Mouse (Mus musculus): ENCODE results near the gene Fgd5. TPM values are rescaled to one million over a fixed set of nuclear protein-coding genes. Genes with fewer than 3 reads are reported as not detected.
A peak's percentile ranks its signal among the peaks of the same experiment; 100 is the strongest.

Fgd5 gene
- polyA plus RNA-seq, 1 experiment = 3.8 TPM

GRCm38 (mm10) chr6:92021506-92021905, 42.8 kb downstream of the Fgd5 start:
- H3K27ac ChIP-seq (replicated peaks; ENCODE audit: low read depth, low read length) = no peak overlapping the region
- peaks cover 25% of the 10 kb centered on the region for H3K4me1 ChIP-seq (ENCODE audit: control insufficient read depth, insufficient read depth, insufficient read length, low read length)
- H3K4me3 ChIP-seq (ENCODE audit: insufficient read depth, low read depth, low read length) = no peak overlapping the region

DNA sequence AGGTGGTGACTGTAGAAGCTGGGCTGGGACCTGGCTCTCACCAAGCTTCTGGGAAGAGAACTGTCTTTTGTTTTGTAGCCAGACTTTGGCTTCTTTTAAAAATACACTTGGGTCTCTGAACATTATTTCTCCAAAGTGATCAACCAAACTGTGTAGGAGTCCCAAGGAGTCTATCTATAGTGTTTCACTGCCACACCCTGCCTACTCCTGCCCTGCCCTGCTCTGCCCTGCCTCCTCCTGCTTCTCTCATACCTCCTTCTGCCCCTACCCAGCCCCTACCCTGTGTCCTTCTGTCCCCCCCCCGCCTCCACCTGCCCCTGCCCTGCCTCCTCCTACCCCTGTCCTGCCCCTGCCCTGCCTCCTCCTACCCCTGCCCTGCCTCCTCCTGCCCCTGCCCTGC, 46.6 kb downstream of the Fgd5 start:
- Histone ChIP-seq H3K27ac (replicated peaks; ENCODE audit: low read depth, low read length) (no peak overlapping the region), H3K4me1 (ENCODE audit: control insufficient read depth, insufficient read depth, insufficient read length, low read length) (peaks cover 26% of the 10 kb centered on the region), H3K4me3 (ENCODE audit: insufficient read depth, low read depth, low read length) (no peak overlapping the region)

GRCm38 (mm10) chr6:92027379-92027778, 48.7 kb downstream of the Fgd5 start:
- no peak overlapping the region for H3K4me3 ChIP-seq (ENCODE audit: insufficient read depth, low read depth, low read length)
- no peak overlapping the region for H3K27ac ChIP-seq (replicated peaks; ENCODE audit: low read depth, low read length)
- peaks cover 25% of the 10 kb centered on the region for H3K4me1 ChIP-seq (ENCODE audit: control insufficient read depth, insufficient read depth, insufficient read length, low read length)

DNA sequence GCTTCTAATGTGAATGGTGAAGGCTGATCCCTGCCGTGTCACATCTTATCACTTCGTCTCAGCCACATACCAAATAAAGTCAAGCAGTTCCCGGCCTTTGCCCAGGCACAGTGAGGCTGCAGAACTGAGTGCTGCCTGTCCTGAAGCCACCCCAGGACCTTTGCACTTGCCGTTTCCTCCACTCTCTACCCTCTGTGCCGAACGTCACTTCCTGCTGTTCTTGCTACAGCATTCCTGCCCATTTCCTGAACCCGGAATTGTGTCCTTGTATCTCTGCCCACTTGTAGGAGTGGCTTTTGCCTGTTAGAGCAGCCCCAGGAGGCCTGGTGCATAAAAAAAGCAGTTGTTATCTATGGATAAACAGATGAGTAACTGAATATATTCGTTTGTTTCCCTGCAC, 52.0 kb downstream of the Fgd5 start:
- Histone ChIP-seq H3K27ac (replicated peaks; ENCODE audit: low read depth, low read length) (no peak overlapping the region), H3K4me3 (ENCODE audit: insufficient read depth, low read depth, low read length) (no peak overlapping the region), H3K4me1 (ENCODE audit: control insufficient read depth, insufficient read depth, insufficient read length, low read length) (peaks cover 41% of the 10 kb centered on the region)

GRCm38 (mm10) chr6:92034713-92035112, 56.0 kb downstream of the Fgd5 start:
- H3K4me1 ChIP-seq (ENCODE audit: control insufficient read depth, insufficient read depth, insufficient read length, low read length) = peaks cover 41% of the 10 kb centered on the region
- no peak overlapping the region for H3K4me3 ChIP-seq (ENCODE audit: insufficient read depth, low read depth, low read length)
- peak overlapping the region; percentile 64; the same call in 1 of the 2 replicates for H3K27ac ChIP-seq (replicated peaks; ENCODE audit: low read depth, low read length)

DNA sequence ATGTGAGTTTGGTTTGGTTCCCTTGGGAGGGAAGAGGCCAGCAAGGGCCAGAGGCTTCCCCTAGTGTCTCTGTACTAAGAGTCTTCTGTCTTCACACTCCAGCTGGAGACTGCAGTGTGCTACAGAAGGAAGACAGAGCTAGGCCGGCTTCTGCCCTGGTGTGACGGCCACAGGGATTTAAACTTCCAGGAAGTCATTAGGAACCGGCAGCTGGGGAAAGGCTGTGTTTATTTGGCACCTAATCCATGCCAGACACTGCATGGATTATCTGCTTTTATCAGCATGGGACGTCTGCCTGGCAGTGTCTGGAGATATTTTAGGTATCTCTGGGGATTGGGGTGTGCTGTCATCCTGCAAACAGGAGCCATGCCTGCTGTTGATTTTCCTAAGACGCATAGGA, 57.7 kb downstream of the Fgd5 start:
- no peak overlapping the region for H3K4me3 ChIP-seq (ENCODE audit: insufficient read depth, low read depth, low read length)
- peaks cover 36% of the 10 kb centered on the region for H3K4me1 ChIP-seq (ENCODE audit: control insufficient read depth, insufficient read depth, insufficient read length, low read length)
- H3K27ac ChIP-seq (replicated peaks; ENCODE audit: low read depth, low read length) = 0 out of 2 replicates have a peak overlapping the region, but pooled peaks have one; percentile 38

GRCm38 (mm10) chr6:92038158-92038557, 59.5 kb downstream of the Fgd5 start:
- no peak overlapping the region for H3K27ac ChIP-seq (replicated peaks; ENCODE audit: low read depth, low read length)
- no peak overlapping the region for H3K4me3 ChIP-seq (ENCODE audit: insufficient read depth, low read depth, low read length)
- peaks cover 34% of the 10 kb centered on the region for H3K4me1 ChIP-seq (ENCODE audit: control insufficient read depth, insufficient read depth, insufficient read length, low read length)

GRCm38 (mm10) chr6:92041271-92041670, 62.6 kb downstream of the Fgd5 start:
- H3K4me3 ChIP-seq (ENCODE audit: insufficient read depth, low read depth, low read length) = no peak overlapping the region
- 0 out of 2 replicates have a peak overlapping the region, but pooled peaks have one; percentile 2 for H3K27ac ChIP-seq (replicated peaks; ENCODE audit: low read depth, low read length)
- peaks cover 13% of the 10 kb centered on the region for H3K4me1 ChIP-seq (ENCODE audit: control insufficient read depth, insufficient read depth, insufficient read length, low read length)

GRCm38 (mm10) chr6:92042055-92042454, 63.4 kb downstream of the Fgd5 start:
- Histone ChIP-seq H3K4me1 (ENCODE audit: control insufficient read depth, insufficient read depth, insufficient read length, low read length) (peaks cover 10% of the 10 kb centered on the region), H3K4me3 (ENCODE audit: insufficient read depth, low read depth, low read length) (no peak overlapping the region), H3K27ac (replicated peaks; ENCODE audit: low read depth, low read length) (no peak overlapping the region)

GRCm38 (mm10) chr6:92042850-92043249, 64.2 kb downstream of the Fgd5 start:
- Histone ChIP-seq H3K4me3 (ENCODE audit: insufficient read depth, low read depth, low read length) (no peak overlapping the region), H3K4me1 (ENCODE audit: control insufficient read depth, insufficient read depth, insufficient read length, low read length) (peaks cover 3% of the 10 kb centered on the region), H3K27ac (replicated peaks; ENCODE audit: low read depth, low read length) (no peak overlapping the region)

GRCm38 (mm10) chr6:92057768-92058167, 79.1 kb downstream of the Fgd5 start:
- Histone ChIP-seq H3K4me3 (ENCODE audit: insufficient read depth, low read depth, low read length) (no peak overlapping the region), H3K27ac (replicated peaks; ENCODE audit: low read depth, low read length) (no peak overlapping the region), H3K4me1 (ENCODE audit: control insufficient read depth, insufficient read depth, insufficient read length, low read length) (0 out of 2 replicates have a peak, but pooled peaks cover 4% of the 10 kb centered on the region)

DNA sequence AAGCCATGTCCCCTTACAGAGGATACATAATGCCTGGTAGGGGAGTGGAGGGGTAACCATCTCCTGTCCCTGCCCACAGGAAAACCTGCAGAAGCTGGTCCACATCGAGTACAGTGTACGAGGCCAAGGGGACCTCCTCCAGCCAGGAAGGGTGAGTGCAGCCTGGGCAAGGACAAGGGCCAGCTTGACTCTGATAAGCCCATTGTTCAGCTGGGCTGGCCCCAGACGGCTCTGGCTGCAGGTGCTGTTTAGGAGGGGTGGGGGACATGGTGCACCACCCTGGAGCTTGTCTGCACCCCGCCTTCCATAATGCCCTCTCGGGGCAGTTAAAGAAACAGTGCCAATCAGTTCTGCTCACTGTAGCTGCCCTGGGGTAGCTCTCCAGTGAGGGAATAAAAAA, 83.0 kb downstream of the Fgd5 start:
- H3K27ac ChIP-seq (replicated peaks; ENCODE audit: low read depth, low read length) = no peak overlapping the region
- H3K4me3 ChIP-seq (ENCODE audit: insufficient read depth, low read depth, low read length) = no peak overlapping the region
- peaks cover 14% of the 10 kb centered on the region; the same call in 1 of the 2 replicates for H3K4me1 ChIP-seq (ENCODE audit: control insufficient read depth, insufficient read depth, insufficient read length, low read length)

DNA sequence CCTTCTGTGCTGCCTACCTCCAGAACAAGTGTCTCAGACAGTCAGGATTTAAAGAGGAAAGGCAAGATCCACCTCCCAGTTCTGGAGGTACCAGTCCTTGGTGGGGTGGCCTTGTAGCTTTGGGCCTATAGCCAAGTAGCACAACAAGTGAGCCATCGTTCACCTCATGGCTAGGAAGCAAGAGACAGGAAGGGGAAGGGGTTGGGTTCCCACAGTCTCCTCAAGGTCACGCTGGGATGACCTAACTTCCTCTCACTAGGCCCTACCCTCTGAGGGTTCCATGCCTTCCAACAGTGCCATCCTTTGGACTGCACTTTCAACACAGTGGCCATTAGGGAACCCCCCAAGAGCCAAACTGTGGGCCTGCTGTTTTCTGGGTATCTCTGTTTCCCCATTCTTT, 84.8 kb downstream of the Fgd5 start:
- H3K27ac ChIP-seq (replicated peaks; ENCODE audit: low read depth, low read length) = peak overlapping the region; percentile 1; the same call in 1 of the 2 replicates
- no peak overlapping the region for H3K4me3 ChIP-seq (ENCODE audit: insufficient read depth, low read depth, low read length)
- peaks cover 14% of the 10 kb centered on the region; the same call in 1 of the 2 replicates for H3K4me1 ChIP-seq (ENCODE audit: control insufficient read depth, insufficient read depth, insufficient read length, low read length)

GRCm38 (mm10) chr6:92064101-92064500, 85.4 kb downstream of the Fgd5 start:
- peaks cover 14% of the 10 kb centered on the region; the same call in 1 of the 2 replicates for H3K4me1 ChIP-seq (ENCODE audit: control insufficient read depth, insufficient read depth, insufficient read length, low read length)
- H3K4me3 ChIP-seq (ENCODE audit: insufficient read depth, low read depth, low read length) = no peak overlapping the region
- H3K27ac ChIP-seq (replicated peaks; ENCODE audit: low read depth, low read length) = no peak overlapping the region

GRCm38 (mm10) chr6:92065721-92066496, 87.2 kb downstream of the Fgd5 start:
- no peak overlapping the region for H3K27ac ChIP-seq (replicated peaks; ENCODE audit: low read depth, low read length)
- H3K4me3 ChIP-seq (ENCODE audit: insufficient read depth, low read depth, low read length) = no peak overlapping the region
- H3K4me1 ChIP-seq (ENCODE audit: control insufficient read depth, insufficient read depth, insufficient read length, low read length) = peaks cover 14% of the 10 kb centered on the region; the same call in 1 of the 2 replicates

Data from brown adipose tissue, adult 24 weeks (tissue).